Mouse (Mus musculus) right cerebral cortex, postnatal 14 days (tissue): Measurements from ENCODE around the gene Spert.

Source experiments
- DNase-seq: peaks from one replicate; pipeline ENCODE4 v3.0.0; 2022

The Spert gene

GRCm38 (mm10) chr14:75592978-75593377 lies at the start of gene Spert:
Gene Spert, minus strand, starts transcription at chr14:75593116.
- no peak for DNase-seq

GRCm38 (mm10) chr14:75642080-75642479 lies 49.2 kb upstream of the Spert start, which contains the start of gene Erich6b:
Gene Erich6b, plus strand, starts transcription at chr14:75642259.
- DNase-seq, result no peak

GRCm38 (mm10) chr14:75641369-75641768 lies 48.5 kb upstream of the Spert start:
- DNase-seq, result peak; percentile 53

- DNase-seq, result no peak
Measured at GRCm38 (mm10) chr14:75640846-75641245, 47.9 kb upstream of the Spert start.

- no peak for DNase-seq
Measured at GRCm38 (mm10) chr14:75637641-75638040, 44.7 kb upstream of the Spert start.

- no peak for DNase-seq
Measured at GRCm38 (mm10) chr14:75636107-75636506, 43.2 kb upstream of the Spert start.

- DNase-seq, result peak; percentile 29
Measured at GRCm38 (mm10) chr14:75635350-75635749, 42.4 kb upstream of the Spert start.

GRCm38 (mm10) chr14:75628870-75629269 lies 36.0 kb upstream of the Spert start:
- DNase-seq, result no peak

- DNase-seq, result no peak
Measured at GRCm38 (mm10) chr14:75622984-75623383, 30.1 kb upstream of the Spert start.

- DNase-seq, result no peak
Measured at GRCm38 (mm10) chr14:75616375-75616774, 23.5 kb upstream of the Spert start.

- no peak for DNase-seq
Measured at GRCm38 (mm10) chr14:75609176-75609575, 16.3 kb upstream of the Spert start.

GRCm38 (mm10) chr14:75583870-75584269 lies 9.0 kb downstream of the Spert start:
- DNase-seq, result peak; percentile 7

GRCm38 (mm10) chr14:75579010-75579409 lies 13.9 kb downstream of the Spert start:
- no peak for DNase-seq

GRCm38 (mm10) chr14:75566303-75566702 lies 26.6 kb downstream of the Spert start:
- no peak for DNase-seq

- DNase-seq, result peak; percentile 67
Measured at GRCm38 (mm10) chr14:75565534-75566140, 27.3 kb downstream of the Spert start.

GRCm38 (mm10) chr14:75561577-75562331 lies 31.2 kb downstream of the Spert start:
- no peak for DNase-seq

GRCm38 (mm10) chr14:75541731-75542130 lies 51.2 kb downstream of the Spert start:
- no peak for DNase-seq

GRCm38 (mm10) chr14:75540996-75541350 lies 51.9 kb downstream of the Spert start:
- DNase-seq, result no peak

GRCm38 (mm10) chr14:75540216-75540995 lies 52.5 kb downstream of the Spert start:
- no peak for DNase-seq

- no peak for DNase-seq
Measured at GRCm38 (mm10) chr14:75539205-75539604, 53.7 kb downstream of the Spert start.
